Mouse (Mus musculus) brain, embryonic 18.5 days (tissue): ENCODE data around the gene Traf3.

Experiments used
- DNase-seq: peaks from one replicate; pipeline ENCODE4 v3.0.0-alpha.2; 2012; ENCODE audit warnings: low read depth, low spot score

The Traf3 gene

GRCm38 (mm10) chr12:111165831-111166591 lies at the start of gene Traf3:
Gene Traf3 (plus strand): TSS chr12:111166370.
- DNase-seq: no peak

DNA sequence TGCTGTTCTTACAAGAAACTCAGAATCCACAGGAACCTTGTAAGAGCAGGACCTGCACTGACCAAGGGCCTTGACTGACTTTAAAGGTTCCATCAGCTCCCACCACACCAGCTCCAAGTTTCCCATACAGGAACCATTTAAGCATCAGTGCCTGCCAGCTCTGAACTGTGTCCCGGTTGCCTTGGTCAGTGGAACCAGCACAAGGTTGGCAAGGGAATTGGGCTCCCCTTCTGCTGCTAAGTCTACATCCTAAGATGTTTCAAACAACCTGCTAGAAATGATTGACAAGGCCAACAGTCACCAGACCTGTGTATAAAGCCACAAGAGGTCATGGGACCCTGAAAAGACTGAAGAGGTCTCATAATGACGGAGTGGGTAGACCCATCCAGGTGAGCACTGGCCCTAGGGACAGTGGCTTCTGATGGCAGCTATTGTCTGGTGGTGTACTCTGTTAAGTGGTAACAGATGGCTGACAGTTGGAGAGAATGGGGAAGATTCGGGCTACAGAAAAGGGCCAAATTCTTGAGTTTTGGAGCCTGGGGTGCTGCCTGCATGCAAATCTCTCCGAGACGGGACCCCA lies 46.6 kb upstream of the Traf3 start:
- DNase-seq: no peak

DNA sequence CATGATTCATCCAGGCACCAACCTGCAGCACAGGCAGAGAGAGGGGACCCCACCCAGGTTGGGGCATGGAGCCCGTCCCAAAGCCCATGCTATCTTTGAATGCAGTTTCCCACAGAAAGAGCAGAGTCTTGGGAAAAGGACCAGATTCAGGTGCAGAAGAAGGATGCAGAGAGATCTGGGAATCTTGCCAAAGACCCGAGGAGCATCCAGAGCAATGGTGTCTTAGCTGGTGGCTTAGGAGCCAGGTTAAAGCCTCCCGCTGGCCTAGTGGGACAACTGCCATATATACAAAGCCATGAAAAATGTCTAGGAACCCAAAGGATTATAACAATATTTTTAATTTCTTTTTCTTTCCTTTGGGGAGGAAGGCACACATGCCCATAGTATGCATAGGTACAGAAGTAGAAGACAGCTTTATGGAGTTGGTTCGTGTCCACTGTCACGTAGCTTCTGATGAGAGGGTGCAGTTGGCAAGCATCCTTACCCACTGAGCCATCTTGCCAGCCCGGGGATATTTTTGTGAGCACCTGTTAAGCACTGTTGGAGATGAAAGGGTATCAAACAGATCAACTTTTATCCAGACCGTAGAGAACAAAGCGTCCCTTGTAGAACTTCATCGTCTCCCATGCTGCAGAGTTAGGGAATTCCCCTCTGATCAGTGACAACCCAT lies 45.1 kb upstream of the Traf3 start:
- no peak for DNase-seq

- DNase-seq: no peak
Observed at GRCm38 (mm10) chr12:111122332-111122852, 43.8 kb upstream of the Traf3 start.

- no peak for DNase-seq
Observed at GRCm38 (mm10) chr12:111124601-111125260, 41.4 kb upstream of the Traf3 start.

DNA sequence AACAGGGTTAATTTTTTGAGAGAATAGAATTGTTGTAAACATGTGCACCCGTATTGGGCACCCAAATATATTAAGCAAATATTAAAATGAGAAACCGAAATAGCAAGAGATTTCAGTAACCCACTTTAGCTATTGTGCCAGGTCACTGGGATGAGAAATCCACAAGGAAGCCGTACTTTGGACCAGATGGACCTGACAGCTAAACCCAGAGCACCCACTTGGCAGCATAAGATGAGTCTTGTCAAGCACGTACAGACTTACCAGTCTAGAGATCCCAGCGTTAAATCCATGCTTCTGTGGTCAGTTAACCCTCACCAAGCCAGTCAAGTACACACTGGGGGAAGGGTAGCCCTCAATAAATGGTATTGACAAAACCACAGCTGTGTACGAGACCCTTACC lies 40.5 kb upstream of the Traf3 start:
- DNase-seq: no peak

- no peak for DNase-seq
Observed at GRCm38 (mm10) chr12:111134169-111134568, 32.0 kb upstream of the Traf3 start.

DNA sequence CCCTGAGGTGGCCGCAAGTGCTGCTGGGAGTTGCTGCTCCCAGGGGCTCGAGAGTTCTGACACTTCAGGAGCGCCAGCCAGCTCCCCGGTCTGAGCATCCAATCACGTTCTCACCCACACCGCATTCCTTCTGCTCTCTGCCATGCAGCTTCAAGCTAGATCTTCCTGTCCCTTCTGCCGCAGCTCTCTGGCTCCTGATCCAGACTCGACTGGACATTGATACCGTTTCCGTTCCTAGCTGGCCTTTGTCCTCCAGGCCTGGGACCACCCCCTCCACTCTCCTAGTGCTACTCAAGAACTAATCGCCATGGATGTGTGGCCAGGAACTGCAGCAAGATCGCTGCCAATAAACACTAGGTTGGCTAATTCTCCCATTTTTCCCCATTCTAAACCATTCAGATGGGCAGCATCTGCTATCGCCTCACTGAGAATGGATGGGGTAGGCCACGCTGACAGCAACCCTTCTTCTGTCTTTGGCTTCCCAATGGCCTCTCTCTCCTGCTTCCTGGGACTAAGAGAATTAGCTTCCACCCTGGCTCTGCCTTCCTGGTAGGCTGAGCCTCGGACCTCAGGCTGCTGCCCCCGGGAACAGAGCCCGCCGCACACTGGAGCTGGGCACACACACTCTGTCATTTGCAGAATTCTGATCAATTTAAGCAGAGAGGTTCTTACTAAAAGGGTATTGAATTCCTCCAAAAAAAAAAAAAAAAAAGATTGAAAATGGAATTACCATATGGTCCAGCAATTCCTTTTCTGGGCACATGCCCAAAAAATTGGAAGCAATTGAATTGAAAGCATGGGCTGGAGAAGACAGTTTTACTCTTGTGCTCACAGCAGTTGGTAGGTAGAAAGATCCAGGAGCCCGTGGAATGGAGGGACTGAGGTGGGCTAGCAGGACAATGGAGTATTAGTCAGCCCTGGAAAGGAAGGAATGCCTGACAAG lies 31.1 kb upstream of the Traf3 start:
- no peak for DNase-seq

DNA sequence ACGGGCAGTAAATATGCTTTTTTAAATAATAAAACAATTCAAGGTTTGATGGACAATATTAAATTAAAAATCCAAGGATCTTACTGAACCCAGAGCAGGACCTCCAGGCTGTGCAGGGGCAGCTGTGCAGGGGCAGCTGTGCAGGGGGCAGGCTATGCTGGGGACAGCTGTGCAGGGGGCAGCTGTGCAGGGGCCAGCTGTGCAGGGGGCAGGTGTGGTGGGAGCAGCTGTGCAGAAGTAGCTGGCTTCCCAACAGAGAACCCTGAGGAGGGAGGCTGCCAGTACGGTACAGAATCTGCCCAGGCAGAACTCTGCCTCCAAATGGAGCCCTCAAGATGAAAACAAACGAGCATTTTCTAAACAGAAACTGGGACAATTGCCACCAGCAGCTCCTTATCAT lies 30.2 kb upstream of the Traf3 start:
- no peak for DNase-seq

GRCm38 (mm10) chr12:111137079-111137478 lies 29.1 kb upstream of the Traf3 start:
- DNase-seq: no peak

DNA sequence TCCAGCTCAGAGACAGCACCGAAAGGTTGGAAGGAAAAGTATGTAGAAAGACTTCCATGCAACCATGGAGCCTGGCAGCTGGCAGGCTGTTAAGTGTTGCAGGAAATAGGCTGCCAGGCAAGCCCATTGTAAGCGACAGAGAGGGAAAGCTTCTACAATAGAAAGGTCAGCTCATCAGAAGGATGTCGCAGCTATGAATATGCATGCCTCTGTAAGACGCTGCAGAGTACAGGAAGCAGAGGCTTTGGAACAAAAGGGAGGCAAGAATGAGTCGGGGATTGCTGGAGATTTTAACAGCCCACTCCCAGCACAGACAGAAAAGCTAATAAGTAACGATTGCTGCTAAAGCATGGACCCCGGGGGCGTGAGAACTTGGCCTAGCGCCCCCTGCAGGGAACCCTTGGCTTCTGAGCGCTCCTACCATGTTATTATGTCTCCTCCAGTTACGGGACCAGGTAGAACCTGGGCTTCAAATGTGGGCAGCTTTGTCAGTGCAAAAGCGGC lies 23.1 kb upstream of the Traf3 start:
- no peak for DNase-seq

DNA sequence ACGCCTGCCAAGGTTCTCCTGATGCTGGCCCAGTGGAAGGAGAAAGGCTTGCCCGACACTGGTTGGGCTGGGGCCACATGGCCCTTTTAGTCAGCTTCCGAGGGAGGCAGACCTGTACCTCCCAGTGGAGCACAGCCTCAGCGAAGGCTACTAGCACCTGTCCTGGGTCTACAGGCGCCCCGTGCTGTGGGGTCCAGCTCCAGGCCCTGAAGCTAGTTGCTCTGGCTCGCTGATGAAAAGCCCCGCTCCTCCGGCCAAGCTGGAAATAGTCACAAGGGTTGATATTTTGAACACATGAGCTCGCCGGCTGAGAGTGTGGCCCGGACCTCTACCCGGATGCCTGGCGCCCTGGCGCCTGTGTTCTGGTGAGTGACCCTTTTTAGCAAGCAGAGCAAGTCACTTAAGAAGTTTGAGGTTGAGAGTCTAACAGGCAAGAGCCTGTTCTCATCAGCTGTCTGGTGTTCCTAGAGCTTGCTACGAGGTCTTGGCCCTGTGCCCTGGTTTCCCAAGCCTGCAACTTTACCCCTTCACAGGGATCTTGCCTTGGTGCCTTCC lies 22.6 kb upstream of the Traf3 start:
- no peak for DNase-seq

- DNase-seq: no peak
Observed at GRCm38 (mm10) chr12:111144598-111144997, 21.6 kb upstream of the Traf3 start.

GRCm38 (mm10) chr12:111145269-111145668 lies 20.9 kb upstream of the Traf3 start:
- no peak for DNase-seq

GRCm38 (mm10) chr12:111149495-111150235 lies 16.5 kb upstream of the Traf3 start:
- DNase-seq: no peak

GRCm38 (mm10) chr12:111150236-111150596 lies 16.0 kb upstream of the Traf3 start:
- DNase-seq: no peak

GRCm38 (mm10) chr12:111151422-111152156 lies 14.6 kb upstream of the Traf3 start:
- no peak for DNase-seq

DNA sequence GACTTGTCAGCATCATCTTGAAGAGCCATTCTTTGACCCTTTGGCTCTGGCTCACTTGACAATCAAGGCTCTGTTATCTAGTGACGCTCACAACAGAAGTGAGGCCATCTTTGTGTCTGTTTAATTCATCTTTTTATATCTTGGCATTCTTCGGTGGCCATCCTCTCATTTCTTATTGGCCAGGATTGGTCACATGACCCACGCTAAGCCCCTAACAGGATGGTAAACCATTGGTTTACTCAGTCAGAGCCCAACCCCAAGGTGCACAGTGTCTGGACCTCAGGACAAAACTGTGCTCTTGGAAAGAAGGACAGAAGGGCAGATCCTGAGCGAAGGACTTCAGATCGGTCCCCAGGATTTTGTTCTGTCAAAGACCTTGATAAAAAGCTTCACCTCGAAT lies 13.6 kb upstream of the Traf3 start:
- no peak for DNase-seq
